Mouse (Mus musculus): ENCODE data around the gene Tbxas1. TPM values are rescaled to one million over a fixed set of nuclear protein-coding genes. Genes with fewer than 3 reads are reported as not detected.

Gene Tbxas1
- total and polyA plus RNA-seq, 2 experiments: 1.1 to 3.5 TPM

GRCm38 (mm10) chr6:38847447-38847846, 27.8 kb upstream of the Tbxas1 start:
- Histone ChIP-seq H3K27me3 (ENCODE audit: control insufficient read depth, insufficient read depth, low read length) (no peaks in the 10 kb centered on the region), H3K36me3 (ENCODE audit: control insufficient read depth, insufficient read depth, low read length) (no peaks in the 10 kb centered on the region), H3K79me2 (ENCODE audit: control insufficient read depth, insufficient read depth, low read length) (peaks cover 62% of the 10 kb centered on the region), H3K4me3 (ENCODE audit: insufficient read depth, low read depth, low read length) (no peak overlapping the region), H3K27ac (replicated peaks; ENCODE audit: insufficient read depth, low read depth, low read length) (no peak overlapping the region), H3K9ac (ENCODE audit: low read depth, low read length) (no peak overlapping the region), H3K4me1 (ENCODE audit: control insufficient read depth, insufficient read depth, low read length) (peaks cover 34% of the 10 kb centered on the region)
- TF ChIP-seq POLR2A (IDR thresholded peaks at IDR 0.05; ENCODE audit: extremely low read depth, insufficient read depth, low read length) (no peak), CTCF (IDR thresholded peaks at IDR 0.05; ENCODE audit: low read depth, low read length) (no peak)
- 63% methylated on average over 1 of the region's 1 CpGs for WGBS
- no peak for DNase-seq (ENCODE audit: extremely low read depth, low read depth, low spot score)

DNA sequence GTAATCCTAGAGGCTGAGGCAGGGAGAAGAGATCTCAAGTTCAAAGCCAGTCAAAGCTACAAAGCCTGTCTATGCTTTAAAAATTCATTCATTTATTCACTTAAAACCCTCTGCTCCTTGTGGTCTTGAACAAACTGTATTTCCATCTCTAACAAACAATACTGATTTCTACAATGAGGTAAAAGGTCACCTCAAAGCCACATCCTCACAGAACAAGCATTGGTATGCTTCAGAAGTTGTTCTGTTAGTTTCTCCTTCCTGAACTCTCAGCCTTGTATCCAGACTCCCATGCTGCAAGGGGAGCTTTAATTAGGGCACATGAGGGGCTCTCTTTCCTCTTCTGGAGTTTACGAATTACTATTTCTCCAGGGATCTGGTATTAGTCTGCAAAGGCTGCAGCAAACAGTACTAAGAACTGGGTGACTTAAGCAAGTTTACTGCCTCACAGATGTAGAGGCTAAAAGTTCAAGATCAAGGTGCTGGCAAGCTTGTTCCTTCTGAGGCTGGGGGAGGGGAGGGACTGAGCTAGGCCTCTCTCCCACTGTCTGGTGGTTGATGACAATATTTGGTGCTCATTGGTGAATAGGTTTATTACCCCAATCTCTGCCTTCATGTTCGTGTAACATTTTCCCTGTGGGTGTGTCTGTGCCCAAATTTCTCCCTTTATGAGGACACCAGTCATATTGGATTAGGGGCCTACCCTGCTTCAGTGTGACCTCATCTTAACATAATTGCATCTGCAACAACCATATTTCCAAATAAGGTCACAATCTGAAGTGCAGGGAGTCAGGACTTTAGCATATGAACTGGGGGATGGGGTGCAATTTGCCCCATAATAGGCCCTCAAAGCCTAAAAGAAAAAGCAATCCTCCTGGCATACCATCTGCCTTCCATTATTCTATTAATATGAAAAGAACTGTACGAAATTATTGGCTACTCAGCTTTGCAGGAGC, 27.0 kb upstream of the Tbxas1 start:
- Histone ChIP-seq H3K79me2 (ENCODE audit: control insufficient read depth, insufficient read depth, low read length) (peaks cover 60% of the 10 kb centered on the region), H3K4me3 (ENCODE audit: insufficient read depth, low read depth, low read length) (no peak overlapping the region), H3K4me1 (ENCODE audit: control insufficient read depth, insufficient read depth, low read length) (peaks cover 41% of the 10 kb centered on the region), H3K9ac (ENCODE audit: low read depth, low read length) (no peak overlapping the region), H3K27ac (replicated peaks; ENCODE audit: insufficient read depth, low read depth, low read length) (peak overlapping the region; percentile 31; the same call in 1 of the 2 replicates), H3K27me3 (ENCODE audit: control insufficient read depth, insufficient read depth, low read length) (no peaks in the 10 kb centered on the region), H3K36me3 (ENCODE audit: control insufficient read depth, insufficient read depth, low read length) (no peaks in the 10 kb centered on the region)
- DNase-seq (ENCODE audit: extremely low read depth, low read depth, low spot score): no peak
- no peak for TF ChIP-seq CTCF (IDR thresholded peaks at IDR 0.05; ENCODE audit: low read depth, low read length)
- WGBS: 77% methylated on average over 3 of the region's 3 CpGs

GRCm38 (mm10) chr6:38850715-38851259, 24.4 kb upstream of the Tbxas1 start:
- Histone ChIP-seq H3K27me3 (ENCODE audit: control insufficient read depth, insufficient read depth, low read length) (no peaks in the 10 kb centered on the region), H3K9ac (ENCODE audit: low read depth, low read length) (no peak overlapping the region), H3K4me3 (ENCODE audit: insufficient read depth, low read depth, low read length) (no peak overlapping the region), H3K4me1 (ENCODE audit: control insufficient read depth, insufficient read depth, low read length) (peaks cover 49% of the 10 kb centered on the region), H3K79me2 (ENCODE audit: control insufficient read depth, insufficient read depth, low read length) (peaks cover 53% of the 10 kb centered on the region), H3K36me3 (ENCODE audit: control insufficient read depth, insufficient read depth, low read length) (no peaks in the 10 kb centered on the region), H3K27ac (replicated peaks; ENCODE audit: insufficient read depth, low read depth, low read length) (no peak overlapping the region)
- no peak for DNase-seq (ENCODE audit: extremely low read depth, low read depth, low spot score)
- no peak for TF ChIP-seq CTCF (IDR thresholded peaks at IDR 0.05; ENCODE audit: low read depth, low read length)
- no peak for TF ChIP-seq POLR2A (IDR thresholded peaks at IDR 0.05; ENCODE audit: extremely low read depth, insufficient read depth, low read length)
- WGBS: 95% methylated on average over 6 of the region's 6 CpGs

GRCm38 (mm10) chr6:38851740-38852139, 23.5 kb upstream of the Tbxas1 start:
- H3K27me3 ChIP-seq (ENCODE audit: control insufficient read depth, insufficient read depth, low read length): no peaks in the 10 kb centered on the region
- no peak for TF ChIP-seq POLR2A (IDR thresholded peaks at IDR 0.05; ENCODE audit: extremely low read depth, insufficient read depth, low read length)
- TF ChIP-seq CTCF (IDR thresholded peaks at IDR 0.05; ENCODE audit: low read depth, low read length): no peak
- H3K4me3 ChIP-seq (ENCODE audit: insufficient read depth, low read depth, low read length): no peak overlapping the region
- peaks cover 51% of the 10 kb centered on the region for H3K4me1 ChIP-seq (ENCODE audit: control insufficient read depth, insufficient read depth, low read length)
- H3K79me2 ChIP-seq (ENCODE audit: control insufficient read depth, insufficient read depth, low read length): peaks cover 49% of the 10 kb centered on the region
- H3K27ac ChIP-seq (replicated peaks; ENCODE audit: insufficient read depth, low read depth, low read length): no peak overlapping the region; the same call in 1 of the 2 replicates
- no peaks in the 10 kb centered on the region for H3K36me3 ChIP-seq (ENCODE audit: control insufficient read depth, insufficient read depth, low read length)
- DNase-seq (ENCODE audit: extremely low read depth, low read depth, low spot score): peak; percentile 55
- WGBS: 24% methylated on average over 2 of the region's 2 CpGs
- H3K9ac ChIP-seq (ENCODE audit: low read depth, low read length): no peak overlapping the region

- H3K9ac ChIP-seq (ENCODE audit: low read depth, low read length): no peak overlapping the region; the same call in 1 of the 2 replicates
- H3K4me1 ChIP-seq (ENCODE audit: control insufficient read depth, insufficient read depth, low read length): peaks cover 40% of the 10 kb centered on the region
- H3K27ac ChIP-seq (replicated peaks; ENCODE audit: insufficient read depth, low read depth, low read length): peak overlapping the region; percentile 64
- no peak overlapping the region for H3K4me3 ChIP-seq (ENCODE audit: insufficient read depth, low read depth, low read length)
- H3K79me2 ChIP-seq (ENCODE audit: control insufficient read depth, insufficient read depth, low read length): peaks cover 37% of the 10 kb centered on the region; the same call in 1 of the 2 replicates
- TF ChIP-seq CTCF (IDR thresholded peaks at IDR 0.05; ENCODE audit: low read depth, low read length) (no peak), POLR2A (IDR thresholded peaks at IDR 0.05; ENCODE audit: extremely low read depth, insufficient read depth, low read length) (no peak)
- peak; percentile 100 for DNase-seq (ENCODE audit: extremely low read depth, low read depth, low spot score)
- 22% methylated on average over 5 of the region's 5 CpGs for WGBS
- no peaks in the 10 kb centered on the region for H3K36me3 ChIP-seq (ENCODE audit: control insufficient read depth, insufficient read depth, low read length)
- H3K27me3 ChIP-seq (ENCODE audit: control insufficient read depth, insufficient read depth, low read length): no peaks in the 10 kb centered on the region
These were observed 21.6 kb upstream of the Tbxas1 start for GRCm38 (mm10) chr6:38853561-38853992.
